Mouse (Mus musculus): Measurements from ENCODE around the gene Slc44a5.

DNA sequence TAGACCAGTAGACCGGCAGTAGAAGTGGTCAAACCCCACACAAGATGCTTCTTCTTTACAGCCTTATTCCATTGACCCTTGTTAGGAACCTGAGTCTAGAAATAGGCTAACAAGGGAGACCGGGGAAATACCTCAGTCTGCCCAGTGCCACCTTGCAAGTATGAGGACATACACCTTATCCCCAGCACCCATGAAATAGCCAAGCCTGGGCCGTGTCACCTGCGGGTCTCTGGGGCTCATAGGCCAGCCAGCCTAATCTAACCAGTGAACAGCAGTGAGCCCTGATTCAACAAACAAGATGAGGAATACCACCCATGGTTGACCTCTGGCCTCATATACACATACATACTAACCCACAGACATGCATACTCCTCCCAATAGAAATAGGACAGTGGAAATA, 142.2 kb downstream of the Slc44a5 start:
- TF ChIP-seq ZNF384 (IDR thresholded peaks at IDR 0.05; ENCODE audit: low read depth, low read length) (no peak), MAFK (IDR thresholded peaks at IDR 0.05; ENCODE audit: insufficient read depth, low read depth, low read length) (no peak)
